Mouse (Mus musculus) adrenal gland, postnatal 14 days (tissue): ENCODE data around the gene Gm11213. TPM values are rescaled to one million over a fixed set of nuclear protein-coding genes. Genes with fewer than 3 reads are reported as not detected.

Source experiments
- total RNA-seq: library from RNA; stranded (reverse); gene quantifications from 2 replicates; pipeline ENCODE4 v1.2.3, GENCODE M21; 2021

The Gm11213 gene
- total RNA-seq, 1 experiment from 2014 or later, result not detected

Other genes with a start within 250 kb of the Gm11213 start
- 6.6 and 8.0 TPM in 2 replicates for gene Orm3, start 249.1 kb downstream of the Gm11213 start, total RNA-seq
- gene Orm2, start 242.8 kb downstream of the Gm11213 start, total RNA-seq, result 1.1 and 1.9 TPM in 2 replicates
- gene Akna, start 201.9 kb downstream of the Gm11213 start, total RNA-seq, result 4.4 and 16.1 TPM in 2 replicates
- 26.5 TPM in 2 replicates for gene Whrn, start 109.3 kb downstream of the Gm11213 start, total RNA-seq
- gene Atp6v1g1, start 60.5 kb downstream of the Gm11213 start, total RNA-seq, result 132 and 135 TPM in 2 replicates
- 12.3 and 13.0 TPM in 2 replicates for gene Tmem268, start 46.5 kb downstream of the Gm11213 start, total RNA-seq
- gene Tex48, start 17.2 kb upstream of the Gm11213 start, total RNA-seq, result not detected in 2 replicates
- gene Gm11214, start 58.1 kb upstream of the Gm11213 start, total RNA-seq, result not detected in 2 replicates
- 0.34 and 0.37 TPM in 2 replicates for gene Tnfsf15, start 139.9 kb upstream of the Gm11213 start, total RNA-seq